Mouse (Mus musculus): ENCODE results near the gene Nr1d1.
"Not testable (repeated sequence)": the region's sequence is repeated elsewhere in the genome, so short reads cannot be mapped to it uniquely, and the experiment has no call there.

Nr1d1 gene

GRCm38 (mm10) chr11:98737220-98737619 lies 37.9 kb downstream of the Nr1d1 start:
- not testable (repeated sequence) for DNase-seq (ENCODE audit: inconsistent ontology term)

GRCm38 (mm10) chr11:98736176-98736575 lies 39.0 kb downstream of the Nr1d1 start:
- no peak for DNase-seq (ENCODE audit: inconsistent ontology term)

- no peak for DNase-seq (ENCODE audit: inconsistent ontology term)
These were observed 40.0 kb downstream of the Nr1d1 start for GRCm38 (mm10) chr11:98735111-98735510.

GRCm38 (mm10) chr11:98734020-98734419 lies 41.1 kb downstream of the Nr1d1 start:
- DNase-seq (ENCODE audit: inconsistent ontology term) = no peak

GRCm38 (mm10) chr11:98731134-98731533 lies 44.0 kb downstream of the Nr1d1 start:
- no peak for DNase-seq (ENCODE audit: inconsistent ontology term)

GRCm38 (mm10) chr11:98730727-98731126 lies 44.4 kb downstream of the Nr1d1 start:
- no peak for DNase-seq (ENCODE audit: inconsistent ontology term)

GRCm38 (mm10) chr11:98729119-98729588 lies 46.0 kb downstream of the Nr1d1 start, which contains the start of gene Med24:
Gene Med24 (minus strand): TSS chr11:98729435.
- DNase-seq (ENCODE audit: inconsistent ontology term) = peak; percentile 83

- DNase-seq (ENCODE audit: inconsistent ontology term) = no peak
These were observed 49.1 kb downstream of the Nr1d1 start for GRCm38 (mm10) chr11:98725926-98726506.

- DNase-seq (ENCODE audit: inconsistent ontology term) = no peak
These were observed 52.0 kb downstream of the Nr1d1 start for GRCm38 (mm10) chr11:98723098-98723497.

GRCm38 (mm10) chr11:98721458-98722226 lies 53.5 kb downstream of the Nr1d1 start:
- peak; percentile 82 for DNase-seq (ENCODE audit: inconsistent ontology term)

- DNase-seq (ENCODE audit: inconsistent ontology term) = no peak
These were observed 54.4 kb downstream of the Nr1d1 start for GRCm38 (mm10) chr11:98720756-98721155.

Data from Muller cell, postnatal 12 days (primary cell).